Comparison of ENCODE assay signal across 5 mouse cellular contexts in the genomic region with DNA sequence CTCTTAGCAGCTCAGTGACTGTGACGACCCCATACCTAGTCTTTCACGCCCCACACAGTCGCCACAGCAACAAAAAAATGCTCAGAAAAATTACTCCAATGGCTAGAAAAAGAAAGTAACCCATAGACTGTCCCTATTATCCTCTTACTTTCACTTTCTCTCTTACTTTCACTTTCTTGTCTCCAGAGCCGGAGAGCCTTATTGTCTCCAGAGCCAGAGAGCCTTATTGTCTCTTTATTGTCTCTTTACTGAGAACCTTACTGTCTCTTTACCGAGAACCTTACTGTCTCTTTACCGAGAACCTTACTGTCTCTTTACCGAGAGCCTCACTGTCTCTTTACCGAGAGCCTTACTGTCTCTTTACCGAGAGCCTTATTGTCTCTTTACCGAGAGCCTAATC.
DNase-seq lines count a peak whose midpoint lies in the region; ATAC-seq and TF ChIP-seq lines count a peak whose summit lies in the region.
"Not testable (repeated sequence)": the region's sequence is repeated elsewhere in the genome, so short reads cannot be mapped to it uniquely, and the experiment has no call there.

No protein-coding gene starts in this region.

- H3K36me3 ChIP-seq in CH12.LX (replicated peaks in 1 of 2; ENCODE audit: control insufficient read depth in 1 of 2, insufficient read depth in 1 of 2, low read length in 1 of 2): peaks cover 4 to 16% of the 10 kb centered on the region in 2 experiments

- peak overlapping the region; percentile 32 for H3K4me2 ChIP-seq in CH12.LX (ENCODE audit: insufficient read depth, low read depth, poor library complexity, severe bottlenecking)

- TF ChIP-seq POLR2A in CH12.LX (IDR thresholded peaks at IDR 0.05; ENCODE audit: low read depth, low read length): not testable (repeated sequence)

- not testable (repeated sequence) for H3K9me3 ChIP-seq in CH12.LX (replicated peaks; ENCODE audit: low read length)

- not testable (repeated sequence) for TF ChIP-seq RAD21 in CH12.LX (IDR thresholded peaks at IDR 0.05; ENCODE audit: low read depth, low read length)

- peak overlapping the region; percentile 50 to 67 (median 66) for H3K4me3 ChIP-seq in CH12.LX (replicated peaks in 1 of 3; ENCODE audit: low read depth in 2 of 3, low read length in 2 of 3, poor library complexity in 1 of 3)

- not testable (repeated sequence) for TF ChIP-seq CTCF in CH12.LX (conservative IDR thresholded peaks at IDR 0.05 in 1 of 2, IDR thresholded peaks at IDR 0.05 in 1 of 2; ENCODE audit: low read depth in 2 of 2, low read length in 2 of 2)

- TF ChIP-seq EP300 in CH12.LX (IDR thresholded peaks at IDR 0.05; ENCODE audit: low read length): not testable (repeated sequence)

- not testable (repeated sequence) for H3K79me2 ChIP-seq in CH12.LX (replicated peaks; ENCODE audit: control insufficient read depth, extremely low read depth, insufficient read depth, poor library complexity, severe bottlenecking)

- dilution Hi-C loops in CH12.LX (cut with MboI; ENCODE audit: extremely low pct_ligation_motif_present, extremely low pct_unique_long_range_greater_than_20kb, low sequenced_read_pairs): not testable (repeated sequence)

- H3K27me3 ChIP-seq in CH12.LX (replicated peaks): not testable (repeated sequence)

- peak; percentile 64 for ATAC-seq in CD4-positive, CD25-positive, alpha-beta regulatory T cell, adult 4 months
- peak; percentile 32 for ATAC-seq in activated CD4-positive, CD25-positive, alpha-beta regulatory T cell, adult 4 months
- peak; percentile 65 for ATAC-seq in inflammation-experienced regulatory T-cells, adult 6 months

- H3K4me1 ChIP-seq in CH12.LX (ENCODE audit: control insufficient read depth in 1 of 2, insufficient read depth in 2 of 2): not testable (repeated sequence)

- H3K27ac ChIP-seq in CH12.LX (ENCODE audit: insufficient read depth, low read depth): not testable (repeated sequence)

- in situ Hi-C loops in CH12.LX (cut with MboI; ENCODE audit: low pct_ligation_motif_present, low pct_unique_long_range_greater_than_20kb, low sequenced_read_pairs): not testable (repeated sequence)

- DNase-seq in CH12.LX (ENCODE audit: extremely low read depth): peak; percentile 9
- DNase-seq in naive thymus-derived CD4-positive, alpha-beta T cell, adult 2 months (ENCODE audit: low read depth): peak; percentile 20

- H3K9ac ChIP-seq in CH12.LX (ENCODE audit: insufficient read depth, low read depth): peak overlapping the region; percentile 56

TF ChIP-seq in CH12.LX, 34 proteins besides CTCF, POLR2A, EP300 and RAD21:
- peak; percentile 27; the same call in 1 of the 2 replicates for TF ChIP-seq ETS1 (conservative IDR thresholded peaks at IDR 0.05; ENCODE audit: low read depth, low read length)
